ENCODE assay signal across 29 mouse cellular contexts in the genomic region with DNA sequence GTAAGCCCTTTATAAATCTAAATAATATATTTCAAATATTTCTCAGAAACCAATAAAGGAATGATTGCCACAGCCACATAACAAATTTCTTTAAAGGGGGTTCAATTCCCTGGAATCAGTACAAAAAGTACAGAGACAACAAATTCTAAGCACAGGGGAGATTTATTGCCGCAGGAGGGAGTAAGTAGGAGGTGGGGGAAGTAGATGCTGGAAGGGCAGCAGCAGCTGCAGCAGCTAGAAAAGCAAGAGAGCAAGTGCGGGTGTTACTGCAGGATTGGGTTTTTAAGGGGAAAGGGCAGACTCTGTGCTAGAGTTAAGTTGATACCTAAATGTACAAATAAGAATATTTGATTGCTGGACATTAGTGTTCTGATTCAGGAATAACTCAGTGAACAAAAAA. TPM values are rescaled to one million over a fixed set of nuclear protein-coding genes. Genes with fewer than 3 reads are reported as not detected.
"Had no signal": no experiment of that assay in that cellular context is flagged by ENCODE, and none has a peak within 500 bp of the region (broad histone marks: within the 10 kb centered on the region; RNA-seq: fewer than 3 reads in every experiment).

No protein-coding gene starts in this region.

- DNase-seq: liver, postnatal 0 days; lung, adult 2 months; lung, postnatal 14 days; lung, postnatal 36 days; midbrain, embryonic 14.5 days; retina, postnatal 1 day; right cerebral cortex, adult 18-20 months; right cerebral cortex, postnatal 25 days; right cerebral cortex, postnatal 4 days; spleen, adult 18-20 months; thymus, adult 2 months; thymus, postnatal 25 days; thymus, postnatal 4 days had no signal

- H3K4me1 ChIP-seq: lung, embryonic 15.5 days; megakaryocyte, embryonic 14.5 days; midbrain, embryonic 10.5 days; midbrain, embryonic 12.5 days; neural tube, embryonic 13.5 days; neural tube, embryonic 15.5 days had no signal

- H3K27me3 ChIP-seq: lung, embryonic 15.5 days; megakaryocyte, embryonic 14.5 days; midbrain, embryonic 12.5 days; neural tube, embryonic 13.5 days; neural tube, embryonic 15.5 days had no signal

- H3K4me3 ChIP-seq: lung, embryonic 15.5 days; megakaryocyte, embryonic 14.5 days; midbrain, embryonic 10.5 days; midbrain, embryonic 12.5 days; myocyte; neural tube, embryonic 13.5 days; neural tube, embryonic 15.5 days had no signal

- H3K9ac ChIP-seq: liver, postnatal 0 days; lung, embryonic 15.5 days; midbrain, embryonic 12.5 days; neural tube, embryonic 13.5 days; neural tube, embryonic 15.5 days had no signal

- ATAC-seq: liver, postnatal 0 days; lung, postnatal 0 days; midbrain, embryonic 16.5 days had no signal

- H3K27ac ChIP-seq: lung, embryonic 15.5 days; macrophage; midbrain, embryonic 10.5 days; midbrain, embryonic 12.5 days; neural tube, embryonic 13.5 days; neural tube, embryonic 15.5 days had no signal

- H3K36me3 ChIP-seq: lung, embryonic 15.5 days; midbrain, embryonic 10.5 days; midbrain, embryonic 12.5 days; neural tube, embryonic 13.5 days; neural tube, embryonic 15.5 days had no signal

- H3K4me2 ChIP-seq: lung, embryonic 15.5 days; midbrain, embryonic 12.5 days; neural tube, embryonic 13.5 days; neural tube, embryonic 15.5 days had no signal

- H3K9me3 ChIP-seq: lung, embryonic 15.5 days; midbrain, embryonic 10.5 days; midbrain, embryonic 12.5 days; neural tube, embryonic 13.5 days; neural tube, embryonic 15.5 days had no signal

RNA-seq across cellular contexts. Expression of gene Slco1a4, which starts 33.7 kb away (rescaled TPM):
- total RNA-seq: megakaryocyte progenitor cell, adult 5-6 weeks had no signal
- polyA plus RNA-seq: lung, adult 2 months; lung, embryonic 15.5 days; macrophage; midbrain, embryonic 10.5 days; midbrain, embryonic 12.5 days; myocyte; small intestine, adult 2 months; stomach, embryonic 14.5 days; stomach, embryonic 16.5 days; thymus, adult 2 months had no signal

RNA-seq across cellular contexts. Expression of gene Slco1a1, which starts 57.0 kb away (rescaled TPM):
- total RNA-seq: megakaryocyte progenitor cell, adult 5-6 weeks had no signal
- polyA plus RNA-seq: lung, embryonic 15.5 days; lung, postnatal 0 days; macrophage; midbrain, embryonic 10.5 days; midbrain, embryonic 12.5 days; midbrain, embryonic 14.5 days; midbrain, embryonic 16.5 days; myocyte; neural tube, embryonic 11.5 days; neural tube, embryonic 13.5 days; neural tube, embryonic 15.5 days; small intestine, adult 2 months; stomach, embryonic 14.5 days; stomach, embryonic 16.5 days; testis, adult 2 months; thymus, adult 2 months had no signal
